Mouse (Mus musculus): Measurements from ENCODE around the gene Rxfp3.

- TF ChIP-seq CTCF (IDR thresholded peaks at IDR 0.05; ENCODE audit: low read depth), result no peak
- no peak for TF ChIP-seq EP300 (IDR thresholded peaks at IDR 0.05; ENCODE audit: low read depth)
Measured at GRCm38 (mm10) chr15:11040067-11040466, 2.3 kb upstream of the Rxfp3 start.

Data from liver, embryonic 14.5 days (tissue).